Mouse (Mus musculus): ENCODE results near the gene Obsl1.

Obsl1 gene

DNA sequence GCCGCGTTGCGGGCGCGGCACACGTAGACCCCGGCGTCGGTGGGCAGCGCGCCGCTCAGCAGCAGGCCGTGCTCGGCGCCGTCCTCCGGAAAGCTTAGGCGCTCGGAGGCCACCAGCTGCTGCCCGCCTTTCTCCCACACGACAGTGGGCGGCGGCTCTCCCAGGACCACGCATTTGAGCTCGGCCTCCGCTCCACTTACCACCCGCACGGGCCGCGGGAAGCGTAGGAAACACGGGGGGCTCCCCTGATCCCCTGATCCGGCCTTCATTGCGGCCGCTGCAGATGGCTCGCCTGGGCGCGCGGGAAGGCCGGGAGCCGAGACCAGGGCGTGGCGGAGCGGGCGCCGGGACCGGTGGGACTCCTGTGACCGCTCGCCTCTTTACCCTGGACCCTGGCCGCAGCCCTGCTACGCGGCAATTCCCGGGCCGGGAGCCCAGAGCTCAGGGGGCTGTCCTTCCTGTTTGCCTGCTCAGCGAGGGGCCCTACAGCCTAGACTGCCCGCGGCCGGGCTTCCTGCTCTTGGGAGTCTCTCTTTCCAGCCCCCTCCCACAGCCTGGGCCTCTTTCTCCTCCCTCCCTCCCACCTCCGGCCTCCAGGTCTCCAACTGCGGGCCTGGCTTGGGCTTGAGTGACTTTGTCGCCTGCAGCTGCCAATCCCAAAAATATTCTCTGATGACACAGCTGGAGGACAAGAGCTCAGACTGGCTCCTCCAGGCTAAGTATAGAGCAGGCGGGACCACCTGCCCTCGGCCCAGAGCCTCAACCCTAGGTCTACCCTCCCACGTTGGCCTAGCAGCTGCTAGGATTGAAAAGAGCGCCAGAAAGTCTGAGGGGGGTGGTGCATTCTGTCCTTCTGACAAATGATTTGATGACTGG, at the start of gene Obsl1:
Gene Obsl1, minus strand, starts transcription at position 497 of the 876 bp plus-strand sequence.
- DNase-seq (ENCODE audit: low spot score in 2 of 2), result peak in 1 of 2 experiments; percentile 52

DNA sequence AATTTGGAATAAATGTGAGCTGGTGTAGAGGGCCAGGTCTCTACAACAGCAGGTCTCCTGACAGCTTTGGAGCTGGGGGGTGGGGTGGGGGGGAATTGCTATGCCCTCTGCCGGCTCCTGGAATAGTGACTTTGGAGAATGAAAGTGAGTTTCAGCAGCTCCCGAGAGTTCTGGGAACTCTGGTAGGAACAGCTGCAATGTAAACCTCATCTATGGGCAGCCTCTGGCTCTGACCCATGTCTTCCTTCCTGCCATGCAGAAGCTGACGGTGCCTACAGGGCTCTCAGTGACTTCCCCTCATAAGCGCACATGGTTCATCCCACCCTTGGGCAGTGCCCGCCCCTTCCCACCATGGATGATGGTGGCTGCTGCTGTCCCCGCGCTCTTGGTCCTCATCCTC, 49.4 kb upstream of the Obsl1 start:
- DNase-seq (ENCODE audit: low spot score in 2 of 2), result no peak

DNA sequence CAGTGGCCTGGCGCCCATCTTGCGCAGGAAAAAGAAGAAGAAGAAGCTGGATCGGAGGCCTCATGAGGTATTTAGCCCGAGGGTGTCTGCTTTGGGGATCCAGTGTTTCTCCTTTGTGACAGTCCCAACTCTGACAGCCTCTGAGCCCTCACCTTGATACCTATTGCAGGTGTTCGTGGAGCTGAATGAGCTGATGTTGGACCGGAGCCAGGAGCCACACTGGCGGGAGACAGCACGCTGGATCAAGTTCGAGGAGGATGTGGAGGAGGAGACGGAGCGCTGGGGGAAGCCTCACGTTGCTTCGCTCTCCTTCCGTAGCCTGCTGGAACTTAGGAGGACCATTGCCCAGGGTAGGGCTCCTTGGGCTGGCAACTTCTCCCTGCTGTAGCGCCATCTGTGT, 44.3 kb upstream of the Obsl1 start:
- no peak for DNase-seq (ENCODE audit: low spot score in 2 of 2)

DNA sequence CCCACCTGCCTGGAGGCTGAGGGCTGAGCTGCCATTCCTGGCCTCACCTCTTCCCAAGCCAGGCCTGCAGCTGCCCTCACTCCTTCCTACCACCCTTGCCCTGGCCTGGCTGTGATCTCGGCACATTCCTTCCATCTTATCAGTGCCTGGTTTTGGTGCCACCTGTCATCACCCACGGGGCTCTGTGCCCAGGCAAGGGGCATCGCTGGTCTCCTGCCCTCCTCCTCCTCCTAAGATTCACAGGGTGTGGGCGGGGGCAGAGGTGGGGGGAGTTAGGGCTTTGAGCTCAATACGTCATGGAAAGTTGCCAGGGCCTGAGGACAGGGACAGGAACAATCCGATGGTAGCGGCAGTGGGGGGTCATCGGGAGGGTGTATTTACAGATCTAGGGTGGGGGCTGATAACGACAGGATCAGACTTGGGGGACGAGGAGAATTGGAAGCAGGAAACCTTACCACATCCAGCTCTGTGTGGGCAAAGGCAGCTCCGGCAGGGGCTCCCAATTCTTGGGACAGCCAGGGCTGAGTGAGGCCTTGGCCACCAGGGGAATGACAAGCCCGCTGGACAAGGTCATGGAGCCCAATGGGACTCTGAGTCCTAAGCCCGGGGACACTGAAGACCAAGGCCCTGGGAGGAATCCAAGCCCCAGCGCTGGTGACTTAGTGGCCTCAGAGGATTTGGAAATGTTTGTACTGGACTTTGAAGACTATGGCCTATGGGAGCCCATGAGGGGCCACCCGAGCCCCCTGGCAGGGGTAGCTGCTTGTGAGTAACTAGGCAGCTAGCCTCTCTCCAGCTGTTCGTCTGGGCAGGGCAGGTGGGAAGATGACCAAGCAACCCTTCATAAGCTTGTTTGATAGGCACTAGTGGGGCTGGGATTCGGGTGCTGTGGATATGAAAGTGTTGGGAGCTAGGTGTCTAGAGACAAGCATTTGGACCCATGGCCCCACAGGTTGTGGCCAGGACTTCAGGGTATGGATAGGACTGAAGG, 43.3 kb upstream of the Obsl1 start:
- DNase-seq (ENCODE audit: low spot score in 2 of 2), result no peak

DNA sequence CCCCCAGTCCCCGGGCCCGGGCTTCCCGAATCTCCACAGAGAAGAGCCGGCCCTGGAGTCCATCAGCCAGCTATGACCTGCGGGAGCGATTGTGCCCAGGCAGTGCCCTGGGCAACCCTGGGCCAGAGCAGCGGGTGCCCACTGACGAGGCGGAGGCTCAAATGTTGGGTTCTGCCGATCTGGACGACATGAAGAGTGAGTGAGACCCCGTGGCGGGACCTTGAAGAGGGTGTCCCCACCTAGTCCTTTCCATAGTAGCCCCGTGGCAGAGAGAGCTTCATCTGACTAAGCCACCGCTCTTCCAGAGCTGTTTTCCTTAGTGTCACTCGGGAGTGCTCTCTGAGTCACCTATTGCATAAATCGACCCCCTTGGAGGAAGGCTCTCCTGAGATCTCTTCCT, 42.6 kb upstream of the Obsl1 start:
- no peak for DNase-seq (ENCODE audit: low spot score in 2 of 2)

DNA sequence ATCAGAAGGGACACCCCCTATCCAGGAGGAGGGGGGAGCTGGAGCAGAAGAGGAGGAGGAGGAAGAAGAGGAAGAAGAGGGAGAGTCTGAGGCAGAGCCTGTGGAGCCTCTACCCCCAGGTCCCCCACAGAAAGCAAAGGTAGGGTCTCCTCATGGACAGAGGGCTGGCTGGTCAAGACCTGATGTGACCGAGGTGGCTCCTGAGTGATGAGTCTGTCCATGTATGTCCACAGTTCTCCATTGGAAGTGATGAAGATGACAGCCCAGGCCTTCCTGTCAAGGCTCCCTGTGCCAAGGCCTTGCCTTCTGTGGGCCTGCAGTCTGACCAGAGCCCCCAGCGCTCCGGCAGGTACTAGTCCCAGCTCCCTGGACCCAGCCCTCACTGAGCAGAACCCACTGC, 41.8 kb upstream of the Obsl1 start:
- DNase-seq (ENCODE audit: low spot score in 2 of 2), result no peak

DNA sequence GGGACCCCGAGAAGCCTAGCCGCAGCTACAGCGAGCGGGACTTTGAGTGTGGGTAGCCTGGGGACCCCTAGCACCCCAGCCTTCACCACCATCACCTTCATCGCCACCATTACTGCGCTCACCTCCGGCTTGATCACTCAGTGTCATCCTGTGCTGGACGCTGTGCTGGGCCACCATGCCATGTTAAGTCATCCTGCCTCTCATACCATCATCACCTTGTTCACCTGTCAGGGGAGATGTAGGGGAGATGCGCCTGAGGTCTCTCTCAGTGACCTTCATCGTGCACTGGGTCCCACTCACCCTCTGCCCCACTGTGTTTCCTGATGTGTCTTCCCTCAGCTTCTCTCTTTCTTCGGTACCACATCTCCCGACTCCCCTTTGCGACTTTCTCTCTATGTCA, 41.1 kb upstream of the Obsl1 start:
- DNase-seq (ENCODE audit: low spot score in 2 of 2), result no peak

DNA sequence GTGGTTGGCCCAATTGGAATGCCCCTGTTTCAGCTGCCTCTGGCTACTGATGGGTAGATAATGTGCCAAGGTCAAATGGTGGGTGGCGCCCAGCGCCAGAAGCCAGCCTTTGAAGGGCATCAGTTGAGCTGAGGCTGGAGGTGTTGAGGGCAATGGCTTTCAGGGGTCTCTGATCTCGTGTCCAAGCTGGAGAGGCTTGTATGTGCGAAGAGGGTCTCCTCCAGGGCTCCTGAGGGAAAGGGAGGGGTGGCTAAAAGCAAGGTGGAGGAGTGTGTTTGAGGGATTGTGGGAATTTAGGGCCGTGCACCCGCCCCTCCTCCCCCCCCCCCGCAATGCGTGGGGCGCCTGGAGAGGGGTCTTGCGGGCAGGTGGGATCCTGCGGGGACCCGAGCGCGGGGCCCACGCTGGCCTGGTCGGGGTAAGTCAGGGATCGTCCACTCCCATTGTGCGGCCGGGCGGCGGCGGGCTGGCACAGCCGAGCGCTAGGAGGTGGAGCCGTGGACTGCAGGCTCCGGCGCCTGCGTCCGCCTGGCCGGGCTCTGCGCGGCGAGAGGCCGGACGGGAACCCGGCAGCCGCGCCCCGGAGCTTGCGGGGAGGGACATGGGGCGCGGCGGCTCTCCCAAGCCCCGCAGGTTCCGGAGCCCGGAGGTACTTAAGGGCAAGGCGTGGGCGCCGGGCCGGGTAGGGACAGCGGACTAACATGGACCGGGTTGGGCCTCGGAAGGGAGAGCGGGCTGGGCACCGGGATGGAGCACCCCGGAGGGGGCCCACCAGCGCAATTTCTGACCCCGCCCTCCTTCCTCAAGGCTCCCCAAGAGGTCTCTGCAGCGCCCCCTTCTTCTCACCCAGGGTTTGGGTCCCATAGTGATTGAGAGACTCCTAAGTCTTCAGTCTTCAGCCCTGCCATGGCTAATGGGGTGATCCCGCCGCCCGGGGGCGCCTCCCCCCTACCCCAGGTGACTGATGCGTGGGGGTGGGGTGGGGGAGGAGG, 40.0 kb upstream of the Obsl1 start, which contains the start of gene Slc4a3:
Gene Slc4a3, plus strand, starts transcription at position 302 of the 992 bp plus-strand sequence.
- DNase-seq (ENCODE audit: low spot score in 2 of 2), result peak; percentile 46 to 68

DNA sequence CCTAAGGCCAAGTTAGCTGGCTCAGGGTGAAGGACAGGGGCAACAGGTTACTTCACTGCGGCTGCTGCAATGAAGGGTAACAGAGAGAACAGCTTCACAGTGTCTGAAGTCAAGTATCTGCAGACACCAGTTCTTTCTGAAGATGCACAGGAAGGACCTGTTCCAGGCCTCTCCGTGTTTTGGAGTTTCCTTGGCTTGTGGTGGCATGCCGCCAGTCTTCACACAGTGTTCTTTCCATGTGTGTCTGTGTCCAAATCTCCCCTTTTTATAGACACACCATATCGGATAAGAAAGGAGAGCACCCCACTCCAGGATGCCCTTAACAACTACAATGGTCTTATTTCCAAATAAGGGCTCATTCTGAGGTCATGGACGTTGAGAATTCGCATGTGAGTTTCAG, 38.1 kb upstream of the Obsl1 start:
- no peak for DNase-seq (ENCODE audit: low spot score in 2 of 2)

DNA sequence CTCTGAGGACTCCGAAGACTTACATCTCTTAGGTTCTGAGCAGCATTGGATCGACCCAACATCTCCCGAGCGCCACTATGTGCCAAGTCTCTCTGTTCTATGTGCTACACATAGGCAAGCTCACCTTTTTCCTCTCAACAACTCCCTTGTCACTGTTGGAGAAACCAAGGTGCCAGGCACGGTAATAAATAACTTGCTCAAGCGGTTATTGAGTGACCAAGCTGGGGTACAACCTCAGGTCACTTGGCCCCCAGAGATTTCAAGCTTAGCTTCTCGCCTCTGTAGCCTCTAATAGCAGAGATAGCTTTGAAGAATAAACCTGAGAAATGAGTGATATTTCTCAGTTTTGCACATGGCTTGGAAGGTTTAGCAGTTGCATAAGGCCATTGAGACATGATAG, 35.2 kb upstream of the Obsl1 start:
- no peak for DNase-seq (ENCODE audit: low spot score in 2 of 2)

DNA sequence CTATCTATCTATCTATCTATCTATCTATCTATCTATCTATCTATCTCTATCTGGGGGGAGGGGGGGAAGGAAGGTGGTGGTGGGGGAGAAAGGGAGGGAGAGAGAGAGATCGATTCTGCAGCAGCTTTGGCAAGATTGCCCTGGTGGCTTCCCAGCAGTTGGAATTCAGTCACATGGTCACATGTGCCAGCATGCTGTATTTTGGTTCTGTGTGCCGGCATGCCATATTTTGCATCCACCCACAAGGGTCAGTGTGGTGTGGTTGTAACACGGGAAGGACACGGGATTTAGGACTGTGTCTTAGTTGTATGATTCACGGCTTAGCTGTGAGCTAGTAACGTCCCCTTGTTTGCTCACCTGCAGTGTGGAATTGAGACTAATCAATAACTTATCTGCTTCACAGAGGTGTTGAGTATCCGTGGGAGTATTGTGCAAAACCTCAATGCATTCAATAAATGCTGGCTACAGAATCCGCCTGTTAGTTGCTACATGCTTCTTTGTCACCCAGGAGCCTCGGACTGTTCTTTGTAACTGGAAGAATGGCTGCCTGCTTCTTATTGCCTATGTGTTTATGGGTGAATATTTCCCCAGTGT, 32.4 kb upstream of the Obsl1 start:
- no peak for DNase-seq (ENCODE audit: low spot score in 2 of 2)

DNA sequence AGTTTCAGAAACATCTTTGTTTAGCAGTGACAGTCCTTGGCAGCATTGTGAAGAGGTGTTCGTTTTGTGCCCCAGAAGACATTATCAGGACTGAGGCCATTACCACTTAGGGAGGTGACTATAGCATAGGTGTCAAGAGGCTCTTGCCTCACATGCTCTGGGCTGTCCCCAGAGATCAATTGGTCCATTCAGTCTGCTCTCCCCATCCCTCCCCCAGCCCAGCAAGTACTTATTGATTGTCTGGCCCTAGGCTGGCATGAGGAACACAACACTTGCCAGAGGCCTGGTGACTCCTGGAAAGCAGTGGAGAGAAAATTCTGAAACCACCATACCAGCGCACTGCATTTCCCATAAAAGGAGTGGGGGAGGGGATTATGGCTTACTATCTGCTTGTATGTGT, 31.3 kb upstream of the Obsl1 start:
- DNase-seq (ENCODE audit: low spot score in 2 of 2), result no peak

DNA sequence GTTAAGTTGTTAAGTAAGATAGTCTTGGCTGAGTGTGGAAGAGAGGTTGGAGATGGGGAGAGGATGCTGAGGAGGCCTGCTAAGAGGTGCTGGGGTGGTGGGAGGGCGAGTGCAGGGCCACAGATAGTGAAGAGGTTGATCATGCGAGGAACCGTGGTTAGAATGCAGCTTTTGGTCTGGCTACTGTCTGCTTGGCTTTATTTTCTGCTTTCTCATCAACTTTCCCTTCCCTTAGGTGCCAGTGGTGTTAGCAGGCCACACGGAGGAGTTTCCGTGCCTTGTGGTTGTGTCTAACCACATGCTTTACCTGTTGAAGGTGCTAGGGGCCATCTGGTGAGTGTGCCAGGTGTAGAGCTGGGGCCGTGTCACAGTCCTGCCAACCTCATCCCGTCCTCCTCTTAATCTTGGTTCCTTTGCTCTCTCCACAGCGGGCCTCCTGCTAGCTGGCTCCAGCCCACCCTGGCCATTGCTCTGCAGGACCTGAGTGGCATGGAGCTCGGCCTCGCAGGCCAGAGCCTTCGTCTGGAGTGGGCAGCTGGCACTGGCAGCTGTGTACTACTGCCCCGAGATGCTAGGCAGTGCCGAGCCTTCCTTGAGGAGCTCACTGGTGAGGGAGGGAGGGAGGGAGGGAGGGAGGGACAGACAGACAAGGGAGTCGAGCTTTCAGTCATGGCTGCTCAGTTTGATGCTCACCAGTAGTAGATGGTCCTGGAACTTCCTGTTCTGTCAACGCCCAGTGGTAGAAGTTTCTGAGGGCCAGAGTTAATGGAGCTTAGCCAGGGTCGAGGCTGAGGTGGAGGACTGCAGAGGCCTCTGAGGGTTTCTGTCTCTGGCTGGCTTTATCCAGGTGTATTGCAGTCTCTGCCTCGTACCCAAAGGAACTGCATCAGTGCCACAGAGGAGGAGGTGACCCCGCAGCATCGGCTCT, 27.3 kb upstream of the Obsl1 start:
- DNase-seq (ENCODE audit: low spot score in 2 of 2), result no peak

DNA sequence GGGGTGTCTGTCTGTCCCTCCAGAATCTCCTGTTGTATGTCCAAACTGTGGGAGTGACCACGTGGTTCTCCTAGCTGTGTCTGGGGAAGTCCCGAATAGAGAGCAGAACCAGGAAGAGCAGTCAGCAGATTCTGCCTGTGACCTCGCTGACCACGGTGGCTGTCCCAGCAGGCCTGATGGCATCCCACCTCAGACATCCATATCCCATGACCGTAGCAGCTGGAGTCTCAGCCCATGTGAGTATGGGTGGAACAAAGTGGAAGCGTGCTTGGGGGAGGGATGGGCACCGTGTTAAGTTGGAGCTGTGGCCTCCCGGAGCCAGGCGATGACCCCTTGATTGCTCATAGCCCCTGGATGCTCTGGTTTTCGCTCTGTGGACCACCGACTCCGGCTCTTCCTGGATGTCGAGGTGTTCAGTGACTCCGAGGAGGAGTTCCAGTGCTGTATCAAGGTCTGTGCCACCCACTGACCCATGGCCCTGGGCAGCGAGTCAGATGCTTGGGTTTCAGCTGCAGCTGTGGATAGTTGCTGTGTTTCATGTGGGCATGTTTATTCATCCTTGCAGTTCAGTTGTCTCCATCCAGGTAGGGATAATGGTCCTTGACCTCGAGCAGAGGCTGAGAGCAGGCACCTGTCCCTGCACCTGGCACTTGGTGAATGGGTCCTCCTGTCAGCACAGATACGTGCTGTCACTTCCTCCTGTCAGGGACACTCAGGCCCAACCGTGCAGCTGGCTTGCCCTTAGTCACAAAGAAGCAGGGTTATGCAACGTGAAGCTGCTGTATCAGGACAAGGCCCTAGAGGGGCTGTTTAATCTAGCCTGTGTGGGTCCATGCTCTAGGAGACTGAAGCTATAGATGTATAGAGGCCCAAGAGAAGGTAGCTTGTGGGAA, 26.3 kb upstream of the Obsl1 start:
- DNase-seq (ENCODE audit: low spot score in 2 of 2), result no peak

DNA sequence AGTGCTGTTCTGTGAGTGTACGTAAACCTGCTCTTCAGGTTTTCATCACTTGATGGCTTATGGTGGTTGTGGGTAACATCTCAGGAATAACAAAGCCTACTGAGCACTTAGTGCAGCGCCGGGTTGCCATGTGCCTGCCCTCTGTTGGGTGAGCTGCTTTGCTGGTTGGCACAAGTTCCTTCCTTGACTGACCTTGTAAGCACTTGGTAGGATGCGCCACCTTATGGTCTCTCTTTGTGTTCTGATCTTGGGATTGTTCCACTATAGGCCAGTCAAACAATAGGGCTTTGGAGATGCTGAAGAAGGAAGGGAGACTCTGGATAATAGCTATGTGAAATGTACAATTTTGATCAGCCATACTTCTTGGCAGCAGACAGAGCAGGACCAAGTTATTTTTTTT, 24.3 kb upstream of the Obsl1 start:
- no peak for DNase-seq (ENCODE audit: low spot score in 2 of 2)

DNA sequence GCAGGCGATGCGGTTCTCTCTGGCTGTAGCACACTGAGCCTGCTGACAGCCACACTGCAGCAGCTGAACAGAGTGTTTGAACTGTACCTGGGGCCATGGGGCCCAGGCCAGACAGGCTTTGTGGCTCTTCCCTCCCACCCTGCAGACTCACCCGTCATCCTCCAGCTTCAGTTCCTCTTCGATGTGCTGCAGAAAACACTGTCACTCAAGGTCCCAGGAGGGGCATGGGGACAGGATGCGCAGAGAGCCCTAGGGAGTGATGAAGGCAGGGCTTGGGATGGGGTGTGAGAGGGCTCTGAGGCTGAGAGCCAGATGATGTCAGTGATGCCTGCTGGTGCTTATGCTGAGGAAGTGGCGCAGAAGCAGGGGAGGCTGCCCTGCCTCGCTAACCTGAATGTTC, 18.4 kb upstream of the Obsl1 start:
- DNase-seq (ENCODE audit: low spot score in 2 of 2), result no peak

DNA sequence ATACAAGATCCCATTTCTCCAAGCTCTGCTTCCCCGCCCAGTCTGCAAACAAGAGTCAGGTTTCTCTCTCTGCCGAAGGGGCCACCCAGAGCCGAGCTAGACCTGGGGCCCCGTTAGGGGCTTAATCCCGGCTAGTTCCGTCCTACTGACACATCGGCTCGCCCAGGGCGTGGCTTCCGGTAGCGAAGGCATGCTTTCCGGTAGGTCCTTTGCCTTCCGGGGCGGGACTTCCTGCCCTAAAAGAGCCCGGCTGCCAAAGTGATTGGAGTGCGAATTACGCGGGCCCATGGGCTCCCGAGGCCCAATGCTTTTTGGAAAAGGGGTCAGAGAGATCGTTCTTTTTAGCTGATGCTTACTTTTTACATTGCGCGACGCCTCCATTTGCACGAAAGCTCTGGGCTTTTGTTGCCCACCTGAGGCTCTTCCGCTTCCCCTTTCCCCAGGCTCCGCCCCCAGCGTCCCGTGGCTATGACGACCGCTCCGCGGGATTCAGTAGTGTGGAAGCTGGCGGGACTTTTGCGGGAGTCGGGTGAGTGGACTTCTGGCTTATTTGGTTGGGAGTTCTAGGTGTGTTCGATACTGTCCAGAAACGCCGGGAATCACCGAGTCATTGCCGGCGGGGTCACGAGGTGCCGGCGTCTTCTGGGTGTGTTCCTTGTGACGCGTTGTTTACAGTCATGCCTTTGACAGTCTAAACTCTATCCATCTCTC, 15.2 kb upstream of the Obsl1 start, which contains the start of gene Stk11ip:
Gene Stk11ip, plus strand, starts transcription at position 209 of the 711 bp plus-strand sequence.
- DNase-seq (ENCODE audit: low spot score in 2 of 2), result peak; percentile 74 to 83

DNA sequence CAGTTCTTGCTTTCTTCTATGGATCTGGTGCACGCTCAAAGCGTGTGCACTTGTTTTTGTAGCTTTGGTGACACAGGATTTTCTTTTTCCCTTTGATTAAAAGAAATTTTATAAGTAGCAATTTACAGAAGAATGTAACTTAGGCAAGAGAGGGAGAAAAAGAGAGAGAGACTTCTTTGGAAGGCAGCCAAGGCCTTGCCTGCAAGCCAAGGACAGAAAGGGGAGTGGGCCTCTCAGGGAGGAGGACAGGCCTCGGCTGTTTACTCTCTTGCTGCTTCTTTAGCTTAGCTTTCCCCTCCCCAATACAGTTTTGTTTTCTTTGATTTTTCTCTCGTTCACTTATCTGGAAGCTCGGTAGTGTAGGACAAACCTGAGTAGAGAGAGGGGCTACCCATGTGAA, 13.3 kb upstream of the Obsl1 start:
- DNase-seq (ENCODE audit: low spot score in 2 of 2), result no peak
